Mouse (Mus musculus): ENCODE measurements around the gene Stx6. TPM values are rescaled to one million over a fixed set of nuclear protein-coding genes. Genes with fewer than 3 reads are reported as not detected.
A peak's percentile ranks its signal among the peaks of the same experiment; 100 is the strongest.

Stx6 gene
- polyA plus RNA-seq, 1 experiment from 2014 or later, result 82.9 TPM

DNA sequence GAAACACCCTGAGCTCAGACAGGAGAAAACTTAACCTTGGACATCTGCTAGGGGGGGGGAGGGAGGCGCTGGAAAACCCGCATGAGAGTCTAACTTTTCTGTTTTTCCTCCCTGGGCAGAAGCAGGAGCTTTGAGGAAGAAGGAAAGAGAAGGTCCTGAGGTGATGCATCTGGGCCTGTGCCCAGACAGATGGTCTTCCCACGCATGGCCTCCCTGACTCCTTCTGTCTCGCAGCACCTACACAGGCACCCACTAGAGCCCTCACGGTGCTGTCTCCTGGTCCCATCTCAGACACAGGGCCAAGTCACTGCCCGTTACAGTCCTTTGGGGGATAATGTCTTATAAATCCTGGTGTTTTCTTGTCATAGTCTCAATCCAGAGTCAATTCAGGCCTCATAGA, 74.3 kb downstream of the Stx6 start:
- WGBS, result 49% methylated on average over 6 of the region's 6 CpGs
- Histone ChIP-seq H3K9ac (ENCODE audit: low read depth, low read length) (no peak overlapping the region), H3K27ac (ENCODE audit: low read depth, low read length) (peak overlapping the region; percentile 81), H3K4me3 (ENCODE audit: low read length) (no peak overlapping the region), H3K4me1 (ENCODE audit: control insufficient read depth, insufficient read depth, low read depth, low read length) (peaks cover 50% of the 10 kb centered on the region), H3K27me3 (replicated peaks; ENCODE audit: control insufficient read depth, insufficient read depth, low read length) (no peaks in the 10 kb centered on the region), H3K9me3 (ENCODE audit: control insufficient read depth, low read length) (no peaks in the 10 kb centered on the region), H3K36me3 (ENCODE audit: control insufficient read depth, insufficient read depth, low read length) (no peaks in the 10 kb centered on the region), H3K4me2 (ENCODE audit: low read length) (no peak overlapping the region)
- ATAC-seq, result no peak

DNA sequence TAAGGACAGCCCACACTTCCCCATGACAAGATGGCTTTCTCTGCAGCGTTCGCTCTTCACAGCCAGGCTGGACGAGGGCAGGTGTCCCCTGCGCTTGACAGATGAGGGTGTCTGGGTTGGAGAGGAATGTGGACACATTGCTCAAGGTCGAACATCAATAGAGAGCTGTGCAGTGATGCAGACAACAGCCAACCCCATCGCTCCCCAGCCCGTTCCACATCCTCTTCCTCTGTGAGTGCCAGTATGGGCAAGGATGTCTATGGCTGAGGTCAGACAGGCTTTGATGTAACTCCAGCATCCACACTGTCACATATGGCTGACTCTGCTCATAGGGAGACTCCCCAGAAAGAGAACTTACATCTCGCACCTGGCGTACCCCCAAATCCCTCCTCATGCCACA, 74.9 kb downstream of the Stx6 start:
- Histone ChIP-seq H3K9ac (ENCODE audit: low read depth, low read length) (peak overlapping the region; percentile 9; the same call in 1 of the 2 replicates), H3K36me3 (ENCODE audit: control insufficient read depth, insufficient read depth, low read length) (no peaks in the 10 kb centered on the region), H3K9me3 (ENCODE audit: control insufficient read depth, low read length) (no peaks in the 10 kb centered on the region), H3K27me3 (replicated peaks; ENCODE audit: control insufficient read depth, insufficient read depth, low read length) (no peaks in the 10 kb centered on the region), H3K4me1 (ENCODE audit: control insufficient read depth, insufficient read depth, low read depth, low read length) (peaks cover 50% of the 10 kb centered on the region), H3K27ac (ENCODE audit: low read depth, low read length) (peak overlapping the region; percentile 81), H3K4me2 (ENCODE audit: low read length) (no peak overlapping the region), H3K4me3 (ENCODE audit: low read length) (no peak overlapping the region)
- 66% methylated on average over 9 of the region's 9 CpGs for WGBS
- no peak for ATAC-seq

GRCm38 (mm10) chr1:155233931-155234607, 75.6 kb downstream of the Stx6 start:
- Histone ChIP-seq H3K4me3 (ENCODE audit: low read length) (no peak overlapping the region), H3K4me1 (ENCODE audit: control insufficient read depth, insufficient read depth, low read depth, low read length) (peaks cover 50% of the 10 kb centered on the region), H3K27me3 (replicated peaks; ENCODE audit: control insufficient read depth, insufficient read depth, low read length) (no peaks in the 10 kb centered on the region), H3K4me2 (ENCODE audit: low read length) (peak overlapping the region; percentile 2; the same call in 1 of the 2 replicates), H3K36me3 (ENCODE audit: control insufficient read depth, insufficient read depth, low read length) (no peaks in the 10 kb centered on the region), H3K9ac (ENCODE audit: low read depth, low read length) (peak overlapping the region; percentile 44), H3K27ac (ENCODE audit: low read depth, low read length) (peak overlapping the region; percentile 81), H3K9me3 (ENCODE audit: control insufficient read depth, low read length) (no peaks in the 10 kb centered on the region)
- ATAC-seq, result peak; percentile 66
- WGBS, result 10% methylated on average over 14 of the region's 14 CpGs

DNA sequence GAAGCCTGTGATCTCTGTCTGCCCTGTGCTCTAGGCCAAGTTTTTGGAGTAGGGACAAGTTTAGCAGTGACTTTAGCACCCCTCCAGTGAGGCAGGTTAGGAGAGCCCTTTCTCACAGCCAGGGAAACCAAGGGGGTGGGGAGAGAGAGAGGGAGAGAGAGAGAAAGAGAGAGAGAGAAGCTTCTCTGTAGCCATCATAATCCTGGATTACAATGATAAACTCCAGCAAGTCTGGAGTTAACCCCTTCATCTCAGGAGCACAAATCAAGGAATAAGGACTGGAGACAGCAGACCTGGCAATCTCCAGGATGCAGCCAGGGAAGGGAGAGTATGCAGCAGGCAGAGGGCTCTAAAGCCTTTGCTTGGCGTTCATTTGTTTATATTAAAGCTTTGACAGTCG, 77.1 kb downstream of the Stx6 start:
- H3K27me3 ChIP-seq (replicated peaks; ENCODE audit: control insufficient read depth, insufficient read depth, low read length), result no peaks in the 10 kb centered on the region
- no peaks in the 10 kb centered on the region for H3K36me3 ChIP-seq (ENCODE audit: control insufficient read depth, insufficient read depth, low read length)
- H3K4me3 ChIP-seq (ENCODE audit: low read length), result no peak overlapping the region
- H3K9me3 ChIP-seq (ENCODE audit: control insufficient read depth, low read length), result no peaks in the 10 kb centered on the region
- H3K4me1 ChIP-seq (ENCODE audit: control insufficient read depth, insufficient read depth, low read depth, low read length), result peaks cover 41% of the 10 kb centered on the region
- 40% methylated on average over 2 of the region's 2 CpGs for WGBS
- H3K4me2 ChIP-seq (ENCODE audit: low read length), result no peak overlapping the region
- H3K9ac ChIP-seq (ENCODE audit: low read depth, low read length), result no peak overlapping the region
- ATAC-seq, result no peak
- no peak overlapping the region for H3K27ac ChIP-seq (ENCODE audit: low read depth, low read length)

DNA sequence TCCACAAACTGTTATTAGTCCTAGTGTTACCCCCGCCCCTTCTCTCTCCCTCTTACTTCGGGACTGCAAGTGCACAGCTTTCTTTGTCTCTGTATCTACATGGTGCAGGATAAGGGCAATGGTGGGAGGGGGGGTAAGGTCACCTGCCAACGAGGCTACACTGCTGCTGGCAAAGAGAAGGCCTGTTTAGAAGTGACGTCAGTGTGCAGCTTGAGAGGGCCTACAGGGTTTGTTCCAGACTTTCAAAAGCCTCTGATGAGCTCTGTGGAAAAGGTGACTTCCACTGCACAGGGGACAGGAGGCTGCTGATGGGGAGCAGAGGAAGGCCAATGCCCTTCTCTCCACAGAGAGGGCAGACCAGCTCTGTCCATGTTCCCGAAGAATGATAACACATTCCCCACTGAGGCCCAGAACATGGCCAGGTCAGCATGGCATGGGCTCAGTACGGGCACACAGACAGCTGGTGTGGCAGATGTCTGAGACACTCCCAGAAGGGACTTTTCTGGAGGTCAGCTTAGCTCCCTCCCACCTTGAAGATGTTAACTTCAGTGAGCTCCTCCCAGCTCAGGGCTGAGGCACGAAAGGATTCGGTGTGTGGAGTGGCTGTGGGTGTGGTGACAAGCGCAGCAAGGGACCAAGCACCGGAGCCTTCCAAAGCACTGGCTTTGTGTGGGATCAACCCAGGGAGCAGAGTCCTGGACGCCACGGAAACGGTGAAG, 78.0 kb downstream of the Stx6 start:
- 40% methylated on average over 13 of the region's 13 CpGs for WGBS
- no peaks in the 10 kb centered on the region for H3K9me3 ChIP-seq (ENCODE audit: control insufficient read depth, low read length)
- no peaks in the 10 kb centered on the region for H3K27me3 ChIP-seq (replicated peaks; ENCODE audit: control insufficient read depth, insufficient read depth, low read length)
- H3K4me3 ChIP-seq (ENCODE audit: low read length), result no peak overlapping the region
- no peak overlapping the region for H3K4me2 ChIP-seq (ENCODE audit: low read length)
- peak overlapping the region; percentile 30 for H3K27ac ChIP-seq (ENCODE audit: low read depth, low read length)
- ATAC-seq, result no peak
- peaks cover 39% of the 10 kb centered on the region for H3K4me1 ChIP-seq (ENCODE audit: control insufficient read depth, insufficient read depth, low read depth, low read length)
- no peaks in the 10 kb centered on the region for H3K36me3 ChIP-seq (ENCODE audit: control insufficient read depth, insufficient read depth, low read length)
- H3K9ac ChIP-seq (ENCODE audit: low read depth, low read length), result 0 out of 2 replicates have a peak overlapping the region, but pooled peaks have one; percentile 6

- Histone ChIP-seq H3K9ac (ENCODE audit: low read depth, low read length) (no peak overlapping the region), H3K4me3 (ENCODE audit: low read length) (no peak overlapping the region), H3K9me3 (ENCODE audit: control insufficient read depth, low read length) (no peaks in the 10 kb centered on the region), H3K4me1 (ENCODE audit: control insufficient read depth, insufficient read depth, low read depth, low read length) (peaks cover 34% of the 10 kb centered on the region), H3K4me2 (ENCODE audit: low read length) (no peak overlapping the region), H3K27me3 (replicated peaks; ENCODE audit: control insufficient read depth, insufficient read depth, low read length) (no peaks in the 10 kb centered on the region), H3K36me3 (ENCODE audit: control insufficient read depth, insufficient read depth, low read length) (no peaks in the 10 kb centered on the region), H3K27ac (ENCODE audit: low read depth, low read length) (no peak overlapping the region; the same call in 1 of the 2 replicates)
- no peak for ATAC-seq
- 61% methylated on average over 11 of the region's 11 CpGs for WGBS
These were observed 78.9 kb downstream of the Stx6 start for GRCm38 (mm10) chr1:155237390-155237789.

DNA sequence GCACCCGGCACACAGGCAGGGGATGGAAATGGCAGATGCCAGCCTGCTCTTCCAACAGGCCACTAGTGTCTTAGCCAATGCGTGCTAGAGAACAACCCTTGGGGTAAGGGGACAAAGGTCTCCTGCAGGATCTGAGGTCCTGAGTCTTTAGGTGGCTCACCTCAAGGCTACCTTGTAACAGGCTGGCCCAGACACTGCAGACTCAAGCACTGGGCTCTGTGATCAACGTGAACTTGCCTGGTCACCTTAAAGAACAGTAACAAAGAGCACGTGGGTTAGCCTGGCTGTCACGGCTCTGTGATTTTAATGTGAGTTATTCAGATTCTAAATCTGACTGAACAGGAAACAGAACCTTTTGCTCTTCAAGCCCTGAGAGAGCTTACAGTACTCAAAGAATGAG, 79.6 kb downstream of the Stx6 start:
- Histone ChIP-seq H3K9me3 (ENCODE audit: control insufficient read depth, low read length) (no peaks in the 10 kb centered on the region), H3K27ac (ENCODE audit: low read depth, low read length) (no peak overlapping the region)

GRCm38 (mm10) chr1:155239169-155239568, 80.7 kb downstream of the Stx6 start:
- Histone ChIP-seq H3K27ac (ENCODE audit: low read depth, low read length) (no peak overlapping the region), H3K9me3 (ENCODE audit: control insufficient read depth, low read length) (no peaks in the 10 kb centered on the region), H3K9ac (ENCODE audit: low read depth, low read length) (peak overlapping the region; percentile 24; the same call in 1 of the 2 replicates), H3K4me3 (ENCODE audit: low read length) (no peak overlapping the region), H3K27me3 (replicated peaks; ENCODE audit: control insufficient read depth, insufficient read depth, low read length) (peaks cover 3% of the 10 kb centered on the region; the same call in 1 of the 2 replicates), H3K4me1 (ENCODE audit: control insufficient read depth, insufficient read depth, low read depth, low read length) (peaks cover 17% of the 10 kb centered on the region), H3K4me2 (ENCODE audit: low read length) (no peak overlapping the region), H3K36me3 (ENCODE audit: control insufficient read depth, insufficient read depth, low read length) (no peaks in the 10 kb centered on the region)
- 52% methylated on average over 4 of the region's 4 CpGs for WGBS
- no peak for ATAC-seq

More for the DNA sequence above, 79.6 kb downstream of the Stx6 start:
- Histone ChIP-seq H3K27me3 (replicated peaks; ENCODE audit: control insufficient read depth, insufficient read depth, low read length) (peaks cover 2% of the 10 kb centered on the region; the same call in 1 of the 2 replicates), H3K36me3 (ENCODE audit: control insufficient read depth, insufficient read depth, low read length) (no peaks in the 10 kb centered on the region), H3K4me3 (ENCODE audit: low read length) (no peak overlapping the region), H3K4me1 (ENCODE audit: control insufficient read depth, insufficient read depth, low read depth, low read length) (peaks cover 26% of the 10 kb centered on the region), H3K9ac (ENCODE audit: low read depth, low read length) (no peak overlapping the region), H3K4me2 (ENCODE audit: low read length) (no peak overlapping the region)
- WGBS, result 83% methylated on average over 5 of the region's 5 CpGs
- no peak for ATAC-seq

DNA sequence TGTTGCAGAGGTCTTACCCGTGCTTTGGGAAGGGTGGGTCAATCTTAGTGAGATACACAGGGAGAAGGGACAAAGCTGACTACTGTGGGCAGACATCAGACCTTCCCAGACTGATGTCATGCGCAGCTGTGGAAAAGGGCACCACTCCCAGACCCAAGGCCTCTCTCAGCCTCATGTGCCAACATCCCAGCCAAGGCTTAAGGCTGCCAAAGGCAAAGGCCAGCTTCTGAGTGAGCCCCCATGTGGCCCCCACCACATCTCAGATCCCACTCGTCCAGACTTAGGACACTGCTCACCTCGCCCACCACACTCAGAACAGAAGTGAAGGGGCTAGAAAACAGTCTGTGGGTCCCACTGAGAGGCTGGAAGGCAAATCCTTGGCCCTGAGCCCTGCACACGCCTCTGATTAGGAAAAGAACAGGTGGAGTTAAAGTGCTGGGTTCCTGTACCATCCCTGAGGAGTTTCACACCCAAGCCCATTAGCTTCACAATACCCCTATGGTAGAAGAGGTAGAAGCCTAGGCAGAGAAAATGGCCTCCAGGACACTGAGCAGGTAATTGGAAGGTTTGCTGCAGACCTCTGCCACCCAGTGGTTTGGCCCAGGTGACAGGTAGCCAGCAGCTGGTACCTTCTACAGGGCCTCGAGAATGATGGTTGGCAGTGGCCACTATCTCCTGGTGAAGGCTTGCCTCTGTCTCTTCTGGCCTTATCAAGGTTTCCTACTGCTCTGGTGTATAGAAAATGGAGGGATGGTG, 81.6 kb downstream of the Stx6 start:
- ATAC-seq, result no peak
- Histone ChIP-seq H3K36me3 (ENCODE audit: control insufficient read depth, insufficient read depth, low read length) (no peaks in the 10 kb centered on the region), H3K9me3 (ENCODE audit: control insufficient read depth, low read length) (no peaks in the 10 kb centered on the region), H3K9ac (ENCODE audit: low read depth, low read length) (no peak overlapping the region), H3K27ac (ENCODE audit: low read depth, low read length) (no peak overlapping the region), H3K4me2 (ENCODE audit: low read length) (no peak overlapping the region), H3K4me1 (ENCODE audit: control insufficient read depth, insufficient read depth, low read depth, low read length) (peaks cover 16% of the 10 kb centered on the region), H3K4me3 (ENCODE audit: low read length) (no peak overlapping the region), H3K27me3 (replicated peaks; ENCODE audit: control insufficient read depth, insufficient read depth, low read length) (peaks cover 4% of the 10 kb centered on the region; the same call in 1 of the 2 replicates)
- WGBS, result 81% methylated on average over 6 of the region's 6 CpGs

Data from hindbrain, embryonic 16.5 days (tissue).